In genomic region chr13:53201628-53202438, GRCm38 (mm10) we compare ENCODE assay signal across 8 mouse cellular contexts.
DNase-seq lines count a peak whose midpoint lies in the region; ATAC-seq and TF ChIP-seq lines count a peak whose summit lies in the region.

No protein-coding gene starts in this region.

- peak overlapping the region; percentile 25 for H3K4me2 ChIP-seq in embryonic facial prominence, embryonic 15.5 days (replicated peaks)
- peak overlapping the region; percentile 54 for H3K4me2 ChIP-seq in heart, embryonic 12.5 days

- H3K4me1 ChIP-seq in embryonic facial prominence, embryonic 15.5 days, result peaks cover 74% of the 10 kb centered on the region
- peaks cover 82% of the 10 kb centered on the region for H3K4me1 ChIP-seq in heart, embryonic 12.5 days (replicated peaks)

- no peak for TF ChIP-seq CTCF in left cerebral cortex, adult 2 months (IDR thresholded peaks at IDR 0.05)

- peak overlapping the region; percentile 77 for H3K27ac ChIP-seq in left cerebral cortex, adult 2 months
- peak overlapping the region; percentile 82 for H3K27ac ChIP-seq in embryonic facial prominence, embryonic 15.5 days (replicated peaks)
- peak overlapping the region; percentile 77 for H3K27ac ChIP-seq in heart, embryonic 12.5 days (ENCODE audit: poor library complexity, severe bottlenecking)

- no peak overlapping the region for H3K9ac ChIP-seq in embryonic facial prominence, embryonic 15.5 days
- H3K9ac ChIP-seq in heart, embryonic 12.5 days, result peak overlapping the region; percentile 43; the same call in 1 of the 2 replicates

- no peaks in the 10 kb centered on the region for H3K36me3 ChIP-seq in embryonic facial prominence, embryonic 15.5 days
- H3K36me3 ChIP-seq in heart, embryonic 12.5 days, result no peaks in the 10 kb centered on the region

- no peaks in the 10 kb centered on the region for H3K9me3 ChIP-seq in embryonic facial prominence, embryonic 15.5 days (replicated peaks)
- H3K9me3 ChIP-seq in heart, embryonic 12.5 days (replicated peaks), result no peaks in the 10 kb centered on the region

- no peaks in the 10 kb centered on the region for H3K27me3 ChIP-seq in embryonic facial prominence, embryonic 15.5 days
- no peaks in the 10 kb centered on the region for H3K27me3 ChIP-seq in heart, embryonic 12.5 days (replicated peaks)

- H3K4me3 ChIP-seq in left cerebral cortex, adult 2 months, result no peak overlapping the region
- H3K4me3 ChIP-seq in embryonic facial prominence, embryonic 15.5 days (replicated peaks), result no peak overlapping the region
- no peak overlapping the region; the same call in 1 of the 2 replicates for H3K4me3 ChIP-seq in heart, embryonic 12.5 days

- ATAC-seq in embryonic facial prominence, embryonic 15.5 days (ENCODE audit: insufficient number of reproducible peaks, low FRiP score, low TSS enrichment, low read depth), result peak; percentile 64
- ATAC-seq in heart, embryonic 12.5 days (ENCODE audit: insufficient number of reproducible peaks, low FRiP score), result peak; percentile 59; the same call in 1 of the 2 replicates

- 10% methylated on average over 18 of the region's 18 CpGs for WGBS in embryonic facial prominence, embryonic 15.5 days
- WGBS in heart, embryonic 12.5 days, result 6% methylated on average over 18 of the region's 18 CpGs

- intact Hi-C loops in left cerebral cortex, adult 2 months (cut with DNase I), result no loop called here

- peak in 1 of 2 experiments; percentile 21 for DNase-seq in left cerebral cortex, adult 2 months (ENCODE audit: extremely low spot score in 1 of 2, low spot score in 2 of 2)
- no peak for DNase-seq in left cerebral cortex, adult 11 months (ENCODE audit: low spot score)
- peak; percentile 53 for DNase-seq in kidney, adult 8-10 months
- peak; percentile 91 for DNase-seq in mesoderm, embryonic 11.5 days (ENCODE audit: low read depth, low spot score)
- peak; percentile 73 to 77 for DNase-seq in urinary bladder, postnatal 4 days (ENCODE audit: low spot score in 2 of 2)
- DNase-seq in thymus, postnatal 0 days (ENCODE audit: low spot score), result no peak

Comparison
In these comparisons a context has a peak if more than half of its experiments do, and no peak if none do; other contexts are left out.
1. DNase-seq: peak in kidney, adult 8-10 months (2 of 2), mesoderm, embryonic 11.5 days (single experiment) and urinary bladder, postnatal 4 days (2 of 2); none in left cerebral cortex, adult 11 months (single experiment) and thymus, postnatal 0 days (single experiment).
2. Peak in every context shown above with its lines, with median percentiles within 50 percentile points of each other: H3K27ac ChIP-seq.